Mouse (Mus musculus) embryonic fibroblast, embryonic 13.5 days (primary cell): Measurements from ENCODE around the gene Olfr1425.

Source experiments
- CTCF ChIP-seq: IDR thresholded peaks from 2 replicates; pipeline ENCODE4 v1.5.1; 2011; ENCODE audit warnings: mild to moderate bottlenecking, control low read depth, low read length, moderate library complexity, borderline replicate concordance; ENCODE audit not compliant: insufficient read depth
- POLR2A ChIP-seq: IDR thresholded peaks from 2 replicates; pipeline ENCODE4 v1.6.1; 2011; ENCODE audit warnings: low read depth, mild to moderate bottlenecking, control low read depth, low read length, moderate library complexity

DNA sequence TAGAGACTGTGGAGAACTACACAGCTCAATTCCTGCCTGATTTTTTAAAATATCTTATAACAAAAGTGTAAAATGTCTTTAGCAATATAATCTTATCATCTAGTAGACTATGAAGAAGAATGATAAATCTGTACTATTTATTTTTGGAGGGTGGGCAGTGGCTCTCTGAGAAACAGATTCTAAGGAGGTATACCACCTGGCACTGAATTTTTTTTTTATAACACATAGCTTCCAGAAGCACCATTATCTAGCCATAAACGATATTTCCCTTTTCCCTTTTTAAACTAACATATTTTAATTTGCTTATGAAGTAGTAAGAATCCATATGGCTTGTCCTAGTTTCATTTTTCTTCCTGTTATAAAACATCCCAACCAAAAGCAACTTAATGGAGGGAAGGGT, 27.0 kb upstream of the Olfr1425 start:
- TF ChIP-seq CTCF (no peak), POLR2A (no peak)
